Mouse (Mus musculus): Measurements from ENCODE around the gene Krt8.

- TF ChIP-seq POLR2A (IDR thresholded peaks at IDR 0.05; ENCODE audit: borderline replicate concordance, extremely low read depth, low read depth, low read length) (no peak), CTCF (IDR thresholded peaks at IDR 0.05; ENCODE audit: insufficient read depth, low read length) (no peak)
Measured at GRCm38 (mm10) chr15:102023888-102024287, 19.6 kb upstream of the Krt8 start.

Data from lung, adult 2 months (tissue).